Mouse (Mus musculus): ENCODE data around the gene Uox. TPM values are rescaled to one million over a fixed set of nuclear protein-coding genes. Genes with fewer than 3 reads are reported as not detected.

Uox gene
- total RNA-seq, 1 experiment from 2014 or later = not detected

DNA sequence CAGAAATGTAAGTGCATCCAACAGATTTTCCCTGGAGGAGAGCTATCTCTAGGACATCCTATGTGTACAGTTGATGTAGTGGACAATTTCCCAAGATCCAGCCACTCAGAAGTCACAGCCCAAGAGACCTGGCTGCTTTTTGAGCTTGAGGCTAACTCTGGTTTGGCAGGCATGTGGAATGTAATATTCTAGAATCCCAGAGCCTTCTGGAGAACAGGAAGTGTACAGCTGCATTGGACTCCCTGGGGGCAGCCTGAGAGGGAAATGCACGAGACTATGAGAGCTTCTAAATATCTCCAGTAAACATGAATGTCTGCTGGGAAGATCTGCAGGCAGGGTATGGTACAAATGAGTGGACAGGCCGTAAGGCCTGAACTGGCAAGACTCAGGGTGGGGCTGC lies 100.9 kb downstream of the Uox start:
- no peak for ATAC-seq (replicated peaks; ENCODE audit: low read depth, poor library complexity, severe bottlenecking)

DNA sequence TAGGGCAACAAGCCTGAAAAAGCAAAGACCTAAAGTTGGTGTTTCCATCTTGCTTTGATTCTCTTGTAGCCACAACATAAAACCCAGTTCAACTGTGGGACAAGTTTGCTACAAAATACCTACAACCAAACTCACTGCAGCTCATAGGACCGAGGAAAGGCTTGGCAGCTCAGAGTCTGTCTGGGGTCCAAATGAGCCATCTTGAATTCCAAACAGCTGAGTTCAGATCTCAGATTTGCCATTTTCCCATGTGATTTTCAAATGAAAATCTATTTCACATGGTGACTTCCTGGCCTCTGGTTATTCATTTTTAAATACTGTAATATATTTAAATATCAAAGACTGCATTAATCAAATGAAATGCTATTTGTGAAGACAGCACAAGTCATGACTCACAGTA lies 104.9 kb downstream of the Uox start:
- ATAC-seq (replicated peaks; ENCODE audit: low read depth, poor library complexity, severe bottlenecking) = no peak

DNA sequence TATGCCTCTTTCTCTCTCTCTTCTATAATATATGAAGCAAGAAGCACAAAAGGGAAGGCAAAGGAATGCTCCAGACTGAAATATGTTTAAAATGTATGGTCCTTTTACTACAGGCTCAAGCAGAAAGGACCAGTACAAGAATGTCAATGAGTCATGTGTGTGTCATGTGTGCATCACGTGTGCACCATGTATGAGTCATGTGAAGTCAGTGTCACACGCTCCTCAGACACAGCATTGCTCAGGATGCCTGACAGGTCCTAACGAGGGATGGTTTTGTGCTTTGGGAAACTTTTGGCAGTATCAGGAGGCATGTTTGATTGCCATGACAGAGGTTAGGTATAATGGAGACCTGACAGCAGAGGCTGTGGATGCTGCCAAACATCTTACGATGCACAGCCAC lies 106.0 kb downstream of the Uox start:
- no peak for ATAC-seq (replicated peaks; ENCODE audit: low read depth, poor library complexity, severe bottlenecking)

DNA sequence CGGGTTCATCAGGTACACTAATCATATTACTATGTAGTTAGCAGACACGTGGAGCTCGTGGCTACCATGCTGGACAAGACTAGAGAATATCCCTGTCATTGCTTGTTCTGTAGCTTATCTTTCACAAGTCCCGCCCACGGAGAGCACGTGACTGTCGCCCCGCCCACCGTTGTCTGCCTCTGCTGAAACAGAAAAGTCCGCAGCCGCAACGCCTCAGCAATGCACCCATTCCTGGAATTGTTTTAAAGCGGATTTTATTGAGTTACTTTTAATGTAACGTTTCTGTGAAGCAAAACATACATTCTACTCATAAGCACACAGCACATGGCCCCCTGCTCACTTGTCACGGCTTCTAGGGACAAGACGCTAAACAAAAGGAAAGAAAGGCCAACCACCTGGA lies 109.4 kb downstream of the Uox start:
- no peak for ATAC-seq (replicated peaks; ENCODE audit: low read depth, poor library complexity, severe bottlenecking)

DNA sequence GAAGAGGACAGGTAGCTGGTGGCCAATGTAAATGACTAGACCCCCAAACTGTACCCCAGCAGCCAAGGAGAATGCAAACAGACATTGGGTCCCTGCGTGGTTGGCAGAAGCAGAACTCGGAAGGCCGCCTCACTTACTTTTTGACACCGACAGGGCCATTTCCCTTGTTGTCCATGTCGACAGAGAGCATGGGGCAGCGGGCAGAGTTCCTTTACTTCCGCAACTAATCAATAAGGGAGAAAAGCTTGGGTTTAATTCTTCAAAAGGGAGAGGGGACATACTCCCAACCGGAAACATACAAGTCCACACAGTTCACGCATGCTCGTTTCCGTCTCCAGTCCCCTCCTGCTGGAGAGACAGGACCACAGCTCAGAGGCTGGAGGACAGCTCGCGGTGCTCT lies 110.4 kb downstream of the Uox start:
- no peak for ATAC-seq (replicated peaks; ENCODE audit: low read depth, poor library complexity, severe bottlenecking)

DNA sequence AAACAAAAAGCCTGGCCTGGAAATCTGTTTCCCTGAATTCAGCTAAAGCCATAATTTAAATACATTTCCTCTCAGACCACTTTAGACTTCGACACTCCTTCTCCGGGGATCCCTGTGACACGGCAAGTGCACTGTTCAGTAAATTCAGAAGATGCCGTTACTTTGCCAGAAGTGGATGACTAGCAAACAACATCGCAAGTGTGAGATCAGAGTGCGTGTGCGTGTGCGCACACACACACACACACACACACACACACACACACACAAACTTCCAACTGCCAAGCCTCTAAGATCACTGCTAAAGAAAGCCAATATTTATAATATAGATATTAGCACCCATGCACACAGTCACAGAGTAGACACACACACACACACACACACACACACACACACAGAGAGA lies 111.5 kb downstream of the Uox start:
- no peak for ATAC-seq (replicated peaks; ENCODE audit: low read depth, poor library complexity, severe bottlenecking)

Other genes starting within 250 kb of the Uox start
- gene Ssx2ip, start 165.8 kb upstream of the Uox start, total RNA-seq (2017) = 35.7 and 37.3 TPM in 2 replicates
- gene Ctbs, start 120.6 kb upstream of the Uox start, total RNA-seq (2017) = 4.8 and 7.0 TPM in 2 replicates
- gene Spata1, start 70.7 kb upstream of the Uox start, total RNA-seq (2017) = 8.2 and 20.6 TPM in 2 replicates
- gene Gng5, start 70.6 kb upstream of the Uox start, total RNA-seq (2017) = 93.1 and 141 TPM in 2 replicates
- gene Rpf1, start 49.0 kb upstream of the Uox start, total RNA-seq (2017) = 110 and 123 TPM in 2 replicates
- gene Dnase2b, start 45.2 kb downstream of the Uox start, total RNA-seq (2017) = 0.64 TPM in 1 of 2 replicates, not detected in the other
- 0.91 TPM in 1 of 2 replicates, not detected in the other for gene 4930503B20Rik, start 80.9 kb downstream of the Uox start, total RNA-seq (2017)
- gene Samd13, start 115.2 kb downstream of the Uox start, total RNA-seq (2017) = 1.7 and 4.2 TPM in 2 replicates
- 101 and 102 TPM in 2 replicates for gene Prkacb, start 242.6 kb downstream of the Uox start, total RNA-seq (2017)